Mouse (Mus musculus) cerebellum, postnatal 25 days (tissue): Measurements from ENCODE around the gene Blzf1.

ENCODE experiments used
- DNase-seq, 2 experiments: peaks; one replicate each; pipeline ENCODE4 v3.0.0; 2021; ENCODE audit warnings: mixed read lengths in 2 of 2

Gene Blzf1

GRCm38 (mm10) chr1:164307124-164307751 is at the start of gene Blzf1:
Blzf1 (minus strand) TSS chr1:164307489.
- DNase-seq = peak; percentile 92 to 98

GRCm38 (mm10) chr1:164353443-164353842 is 46.2 kb upstream of the Blzf1 start:
- no peak for DNase-seq

GRCm38 (mm10) chr1:164342161-164342560 is 34.9 kb upstream of the Blzf1 start:
- peak in 1 of 2 experiments; percentile 38 for DNase-seq

- DNase-seq = no peak
Observed at GRCm38 (mm10) chr1:164335846-164336245, 28.6 kb upstream of the Blzf1 start.

GRCm38 (mm10) chr1:164335435-164335834 is 28.1 kb upstream of the Blzf1 start:
- DNase-seq = no peak

GRCm38 (mm10) chr1:164332559-164332958 is 25.3 kb upstream of the Blzf1 start:
- no peak for DNase-seq

- DNase-seq = no peak
Observed at GRCm38 (mm10) chr1:164327764-164328163, 20.5 kb upstream of the Blzf1 start.

GRCm38 (mm10) chr1:164326600-164327155 is 19.4 kb upstream of the Blzf1 start:
- DNase-seq = no peak

GRCm38 (mm10) chr1:164324878-164325277 is 17.6 kb upstream of the Blzf1 start:
- no peak for DNase-seq

GRCm38 (mm10) chr1:164324221-164324620 is 16.9 kb upstream of the Blzf1 start:
- DNase-seq = no peak

GRCm38 (mm10) chr1:164322987-164323650 is 15.8 kb upstream of the Blzf1 start:
- no peak for DNase-seq

GRCm38 (mm10) chr1:164321408-164321807 is 14.1 kb upstream of the Blzf1 start:
- DNase-seq = no peak

GRCm38 (mm10) chr1:164320731-164321130 is 13.4 kb upstream of the Blzf1 start:
- DNase-seq = no peak

- no peak for DNase-seq
Observed at GRCm38 (mm10) chr1:164319542-164320140, 12.4 kb upstream of the Blzf1 start.

- DNase-seq = no peak
Observed at GRCm38 (mm10) chr1:164318474-164318873, 11.2 kb upstream of the Blzf1 start.

- no peak for DNase-seq
Observed at GRCm38 (mm10) chr1:164317261-164317660, 10.0 kb upstream of the Blzf1 start.

GRCm38 (mm10) chr1:164316697-164317096 is 9.4 kb upstream of the Blzf1 start:
- DNase-seq = peak; percentile 78 to 89

GRCm38 (mm10) chr1:164315266-164315665 is 8.0 kb upstream of the Blzf1 start:
- DNase-seq = peak; percentile 33 to 61

- DNase-seq = no peak
Observed at GRCm38 (mm10) chr1:164314085-164314484, 6.8 kb upstream of the Blzf1 start.

- DNase-seq = no peak
Observed at GRCm38 (mm10) chr1:164307922-164308321, 633 bp upstream of the Blzf1 start.

- no peak for DNase-seq
Observed at GRCm38 (mm10) chr1:164303821-164304220, 3.5 kb downstream of the Blzf1 start, which contains the start of gene Nme7. Nme7 (plus strand) TSS chr1:164304121.

- no peak for DNase-seq
Observed at GRCm38 (mm10) chr1:164301949-164302348, 5.3 kb downstream of the Blzf1 start.

- DNase-seq = no peak
Observed at GRCm38 (mm10) chr1:164296473-164296872, 10.8 kb downstream of the Blzf1 start.

- DNase-seq = no peak
Observed at GRCm38 (mm10) chr1:164294071-164294470, 13.2 kb downstream of the Blzf1 start.
